Mouse (Mus musculus) C2C12 (cell line): ENCODE measurements around the gene Chid1. TPM values are rescaled to one million over a fixed set of nuclear protein-coding genes. Genes with fewer than 3 reads are reported as not detected.
A peak's percentile ranks its signal among the peaks of the same experiment; 100 is the strongest.

Source experiments
- H3K27me3 ChIP-seq: one replicate; pipeline ENCODE4 v1.6.1; 2011; ENCODE audit not compliant: control insufficient read depth, insufficient read depth, insufficient read length
- H3K36me3 ChIP-seq: one replicate; pipeline ENCODE4 v1.6.1; 2011; ENCODE audit not compliant: control insufficient read depth, insufficient read depth
- H3K4me3 ChIP-seq: one replicate; pipeline ENCODE4 v1.5.1; 2011; ENCODE audit warnings: mild to moderate bottlenecking, control low read depth; ENCODE audit not compliant: poor library complexity, insufficient read depth, severe bottlenecking
- H3K79me2 ChIP-seq: one replicate; pipeline ENCODE4 v1.6.1; 2011; ENCODE audit not compliant: control insufficient read depth, insufficient read depth
- H3K79me3 ChIP-seq: one replicate; pipeline ENCODE4 v1.6.1; 2011; ENCODE audit warnings: low read depth, control low read depth
- H3ac ChIP-seq: one replicate; pipeline ENCODE3; 2011; ENCODE audit warnings: low read depth; ENCODE audit not compliant: control insufficient read depth, insufficient read length
- CEBPB ChIP-seq: IDR thresholded peaks from one replicate; pipeline ENCODE4 v1.6.1; 2011; ENCODE audit warnings: low read depth, mild to moderate bottlenecking, control low read depth, moderate library complexity
- CTCF ChIP-seq: IDR thresholded peaks from one replicate; pipeline ENCODE4 v1.5.1; 2011; ENCODE audit not compliant: control insufficient read depth, insufficient read depth, insufficient read length
- FOSL1 ChIP-seq: IDR thresholded peaks from one replicate; pipeline ENCODE4 v1.8.0; 2011; ENCODE audit warnings: mild to moderate bottlenecking, low read length; ENCODE audit not compliant: poor library complexity, insufficient read depth, severe bottlenecking
- MAX ChIP-seq: IDR thresholded peaks from one replicate; pipeline ENCODE4 v1.6.1; 2011; ENCODE audit warnings: mild to moderate bottlenecking, control low read depth
- MYOD1 ChIP-seq: IDR thresholded peaks from one replicate; pipeline ENCODE4 v1.6.1; 2011; ENCODE audit warnings: low read depth; ENCODE audit not compliant: control insufficient read depth, insufficient read length
- MYOG ChIP-seq: IDR thresholded peaks from one replicate; pipeline ENCODE4 v1.6.1; 2011; ENCODE audit not compliant: control insufficient read depth, insufficient read length; ENCODE audit errors: extremely low read depth
- USF1 ChIP-seq: IDR thresholded peaks from one replicate; pipeline ENCODE4 v1.6.1; 2011; ENCODE audit warnings: low read depth, mild to moderate bottlenecking, control low read depth, moderate library complexity
- polyA plus RNA-seq: library from polyadenylated mRNA; unstranded; fragments of >200 nt; fragmentation: generic; extraction: Trizol; gene quantifications from one replicate; pipeline ENCODE4 v1.2.1, GENCODE M21; 2012; ENCODE audit warnings: missing spikeins

Gene Chid1
- polyA plus RNA-seq, 1 experiment, result 27.4 TPM

DNA sequence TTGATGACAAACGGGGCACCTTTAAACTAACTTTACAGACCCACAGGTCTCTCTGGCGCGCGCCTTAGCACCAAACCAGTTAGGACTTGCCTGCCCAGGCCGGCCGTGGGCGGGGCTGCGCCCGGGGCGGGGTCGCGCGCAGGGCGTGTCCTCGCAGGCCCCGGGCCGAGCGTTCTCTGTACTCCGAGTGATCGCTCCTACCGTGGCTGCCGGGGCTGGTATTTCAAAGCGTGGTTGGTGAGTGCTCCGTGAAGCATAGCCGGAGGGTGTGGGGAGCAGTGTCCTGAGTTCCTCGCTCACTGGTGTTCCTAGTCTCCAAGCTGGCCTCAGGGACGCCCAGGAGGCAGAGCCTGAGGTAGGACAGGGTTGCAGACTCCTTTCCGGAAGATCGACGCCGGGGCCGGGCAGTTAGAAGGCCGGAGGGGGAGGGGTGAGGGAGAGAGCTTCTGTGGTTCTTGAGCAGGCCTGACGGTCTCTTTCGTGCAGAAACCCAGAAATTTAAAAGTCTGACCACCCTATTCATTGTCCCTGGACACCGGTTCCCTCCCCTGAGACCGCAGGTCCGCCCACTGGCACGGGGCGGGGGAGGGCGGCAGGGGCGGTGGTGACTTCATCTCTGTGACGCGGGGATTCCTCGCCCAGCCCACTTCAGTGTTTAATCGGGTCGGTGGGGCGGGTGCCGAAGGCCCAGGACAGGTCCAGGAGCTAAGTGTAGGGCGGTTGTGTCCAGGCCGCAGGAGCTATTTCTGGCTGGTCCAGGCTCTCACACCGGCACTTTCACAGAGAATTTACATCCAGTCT is 72.2 kb downstream of the Chid1 start, which contains the start of gene Cd151:
Cd151 (plus strand) TSS at position 163 of the 801 bp plus-strand sequence.
- TF ChIP-seq USF1 (no peak), CTCF (no peak), MAX (peak; percentile 29), MYOD1 (no peak)
- peak within 1 kb of the TSS; percentile 69 for H3K4me3 ChIP-seq
- no peaks in the 10 kb centered on the region for H3K27me3 ChIP-seq
- peaks cover 55% of the 10 kb centered on the region for H3K79me2 ChIP-seq
- H3K79me3 ChIP-seq, result peaks cover 22% of the 10 kb centered on the region
- peak within 1 kb of the TSS; percentile 97 for H3ac ChIP-seq
- H3K36me3 ChIP-seq, result peaks cover 27% of the 10 kb centered on the region

GRCm38 (mm10) chr7:141466607-141467148 is 73.0 kb downstream of the Chid1 start:
- Histone ChIP-seq H3K79me2 (peaks cover 51% of the 10 kb centered on the region), H3ac (peak overlapping the region; percentile 53)
- TF ChIP-seq FOSL1 (no peak), USF1 (no peak), MAX (no peak), MYOG (no peak), CEBPB (no peak), CTCF (no peak), MYOD1 (no peak)

DNA sequence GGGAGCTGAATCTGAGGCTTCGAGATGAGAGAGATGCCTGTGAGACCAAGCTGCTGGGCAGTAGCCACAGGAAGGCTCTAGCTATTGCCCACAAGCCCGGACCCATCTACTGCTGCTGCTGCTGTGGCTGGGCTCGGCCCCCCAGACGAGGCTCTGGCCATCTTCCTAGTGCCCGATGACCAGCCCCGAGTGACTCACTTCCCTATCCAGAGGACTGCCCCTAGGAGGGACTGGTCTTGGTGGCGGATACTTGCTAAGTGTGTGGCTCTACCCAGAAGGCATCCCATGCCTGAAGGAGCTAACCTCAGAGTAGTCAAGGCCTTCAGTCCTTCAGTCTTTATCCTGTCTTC is 73.6 kb downstream of the Chid1 start:
- no peaks in the 10 kb centered on the region for H3K27me3 ChIP-seq
- TF ChIP-seq CTCF (no peak), MAX (no peak)
- H3K4me3 ChIP-seq, result no peak overlapping the region
- peaks cover 44% of the 10 kb centered on the region for H3K79me2 ChIP-seq
- peaks cover 20% of the 10 kb centered on the region for H3K79me3 ChIP-seq
- peaks cover 14% of the 10 kb centered on the region for H3K36me3 ChIP-seq
- peak overlapping the region; percentile 5 for H3ac ChIP-seq

More at GRCm38 (mm10) chr7:141466607-141467148, 73.0 kb downstream of the Chid1 start:
- Histone ChIP-seq H3K36me3 (peaks cover 21% of the 10 kb centered on the region), H3K4me3 (peak overlapping the region; percentile 69), H3K27me3 (no peaks in the 10 kb centered on the region), H3K79me3 (peaks cover 22% of the 10 kb centered on the region)

- peaks cover 15% of the 10 kb centered on the region for H3K79me3 ChIP-seq
- no peaks in the 10 kb centered on the region for H3K27me3 ChIP-seq
- H3K36me3 ChIP-seq, result peaks cover 9% of the 10 kb centered on the region
- H3K79me2 ChIP-seq, result peaks cover 39% of the 10 kb centered on the region
- H3ac ChIP-seq, result peak overlapping the region; percentile 5
- H3K4me3 ChIP-seq, result no peak overlapping the region
- TF ChIP-seq USF1 (no peak), MYOG (no peak), MAX (no peak), FOSL1 (no peak), CEBPB (no peak), CTCF (no peak), MYOD1 (no peak)
Measured at GRCm38 (mm10) chr7:141465388-141466044, 74.1 kb downstream of the Chid1 start.

GRCm38 (mm10) chr7:141464603-141465201 is 75.0 kb downstream of the Chid1 start:
- H3K36me3 ChIP-seq, result peaks cover 1% of the 10 kb centered on the region
- peaks cover 8% of the 10 kb centered on the region for H3K79me3 ChIP-seq
- H3K4me3 ChIP-seq, result no peak overlapping the region
- no peak for TF ChIP-seq MAX
- no peak for TF ChIP-seq MYOD1
- TF ChIP-seq USF1, result no peak
- TF ChIP-seq FOSL1, result no peak
- no peak for TF ChIP-seq CEBPB
- no peak for TF ChIP-seq MYOG
- TF ChIP-seq CTCF, result no peak
- no peak overlapping the region for H3ac ChIP-seq
- H3K79me2 ChIP-seq, result peaks cover 31% of the 10 kb centered on the region
- H3K27me3 ChIP-seq, result no peaks in the 10 kb centered on the region
